Mouse (Mus musculus): ENCODE measurements at regions not wholly inside any gene's neighbourhood (a gene's known extent, or its start where the extent isn't known, plus 50 kb on each side); places are given as distances from the start of the nearest gene placed in this dataset.
"Not testable (repeated sequence)": the region's sequence is repeated elsewhere in the genome, so short reads cannot be mapped to it uniquely, and the experiment has no call there.

DNA sequence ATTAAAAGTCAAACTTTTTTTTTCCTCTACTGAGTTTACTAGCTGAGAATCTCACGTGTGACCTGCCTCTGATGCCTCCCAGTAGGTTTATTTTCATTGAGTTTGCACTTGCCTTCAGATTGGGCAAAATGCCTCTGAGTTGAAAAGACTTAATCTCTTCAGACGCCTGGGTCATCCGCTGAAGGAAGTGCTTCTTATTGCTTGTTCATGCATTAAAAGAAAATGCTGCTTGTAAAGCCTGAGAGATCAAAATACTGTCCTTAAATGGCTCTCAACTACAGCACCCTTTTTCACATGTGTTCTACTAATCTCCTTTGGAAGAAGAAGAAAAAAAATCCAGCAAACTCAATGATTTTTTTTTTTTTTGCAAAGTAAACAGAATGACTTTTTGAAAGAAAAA, 351.5 kb downstream of the Kcnh5 start:
- H3K9me3 ChIP-seq, result no peaks in the 10 kb centered on the region
- no peaks in the 10 kb centered on the region for H3K4me1 ChIP-seq
- H3K4me3 ChIP-seq, result no peak overlapping the region
- H3K27me3 ChIP-seq, result no peaks in the 10 kb centered on the region
- H3K36me3 ChIP-seq, result no peaks in the 10 kb centered on the region
- no peak overlapping the region for H3K4me2 ChIP-seq (replicated peaks)
- H3K27ac ChIP-seq (replicated peaks), result no peak overlapping the region
- 18% methylated on average over 3 of the region's 3 CpGs for WGBS
- no peak overlapping the region for H3K9ac ChIP-seq (replicated peaks)
- no peak for ATAC-seq (ENCODE audit: low FRiP score, low read depth)

DNA sequence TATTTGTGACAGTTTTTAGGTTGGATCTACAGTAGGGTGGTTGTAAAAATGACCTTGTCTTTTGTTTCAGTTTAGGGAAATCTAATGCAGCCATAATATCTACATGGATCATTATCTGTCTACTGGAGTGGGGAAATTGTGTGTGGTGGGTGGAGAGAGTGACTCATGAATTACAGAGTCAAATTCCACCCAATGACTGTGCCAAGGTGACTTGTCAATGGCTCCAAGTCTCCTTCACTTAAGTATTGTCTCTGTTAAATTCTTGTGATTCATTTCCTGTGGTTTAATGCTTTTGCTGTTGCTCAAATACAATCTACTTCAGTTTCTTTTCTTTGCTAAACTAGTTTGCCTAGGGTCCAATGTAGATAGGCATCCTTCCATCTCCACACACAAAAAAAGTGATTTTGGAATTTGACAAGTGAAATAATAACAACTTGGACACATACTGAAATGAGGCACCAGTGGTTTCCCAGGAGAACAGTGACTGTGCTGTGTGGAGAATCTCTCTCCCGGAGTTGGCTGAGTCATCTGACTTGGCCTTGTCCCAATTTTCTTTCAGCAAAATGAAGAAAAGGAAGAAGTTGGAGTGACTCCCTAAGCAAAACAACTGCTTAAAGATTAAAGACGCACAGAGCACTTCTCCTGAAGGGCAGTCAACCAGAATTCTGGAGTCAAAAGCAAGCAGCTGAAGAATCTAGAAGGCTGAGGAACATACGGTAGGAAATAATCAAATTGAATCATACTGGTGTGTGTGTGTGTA, 352.2 kb downstream of the Kcnh5 start:
- Histone ChIP-seq H3K4me3 (no peak overlapping the region), H3K9me3 (no peaks in the 10 kb centered on the region), H3K4me2 (replicated peaks) (no peak overlapping the region), H3K9ac (replicated peaks) (no peak overlapping the region), H3K4me1 (no peaks in the 10 kb centered on the region), H3K27ac (replicated peaks) (no peak overlapping the region), H3K36me3 (no peaks in the 10 kb centered on the region), H3K27me3 (no peaks in the 10 kb centered on the region)
- WGBS, result 57% methylated on average over 3 of the region's 3 CpGs
- ATAC-seq (ENCODE audit: low FRiP score, low read depth), result no peak

GRCm38 (mm10) chr12:74816181-74816580, 361.0 kb downstream of the Kcnh5 start:
- H3K27ac ChIP-seq (replicated peaks); H3K36me3 ChIP-seq; ATAC-seq (ENCODE audit: low FRiP score, low read depth); H3K4me1 ChIP-seq; H3K27me3 ChIP-seq; H3K9ac ChIP-seq (replicated peaks); H3K4me3 ChIP-seq; H3K4me2 ChIP-seq (replicated peaks); H3K9me3 ChIP-seq: not testable (repeated sequence)
- WGBS, result 85% methylated on average over 3 of the region's 3 CpGs

DNA sequence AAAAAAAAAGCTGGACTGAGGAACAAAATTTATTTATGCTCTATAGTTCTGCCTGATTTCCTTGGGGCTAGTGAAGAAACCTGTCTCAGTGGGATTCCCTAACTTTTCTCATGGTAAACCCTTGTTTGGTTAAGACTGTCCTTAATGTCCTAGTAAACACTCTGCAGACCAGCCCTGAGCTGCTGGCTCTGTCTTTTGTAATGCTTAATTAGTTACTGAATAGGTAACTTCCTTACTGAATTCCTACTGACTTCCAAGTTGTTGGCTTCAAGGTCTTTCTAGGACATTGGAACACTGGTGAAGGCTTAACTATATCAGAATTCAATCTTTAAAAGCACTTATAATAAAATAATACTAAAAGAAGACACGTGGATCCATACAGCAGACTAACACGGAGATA, 368.6 kb downstream of the Kcnh5 start:
- not testable (repeated sequence) for H3K27me3 ChIP-seq; H3K9ac ChIP-seq (replicated peaks); ATAC-seq (ENCODE audit: low FRiP score, low read depth); H3K9me3 ChIP-seq; H3K27ac ChIP-seq (replicated peaks); H3K4me2 ChIP-seq (replicated peaks); H3K36me3 ChIP-seq; H3K4me1 ChIP-seq; H3K4me3 ChIP-seq
- WGBS, result 88% methylated on average over 2 of the region's 2 CpGs

- not testable (repeated sequence) for H3K9me3 ChIP-seq; H3K9ac ChIP-seq (replicated peaks); H3K4me3 ChIP-seq; H3K27ac ChIP-seq (replicated peaks); H3K36me3 ChIP-seq; ATAC-seq (ENCODE audit: low FRiP score, low read depth); H3K4me1 ChIP-seq; H3K4me2 ChIP-seq (replicated peaks); H3K27me3 ChIP-seq
- 94% methylated on average over 15 of the region's 15 CpGs for WGBS
These were observed 369.2 kb downstream of the Kcnh5 start for GRCm38 (mm10) chr12:74807926-74808325.

DNA sequence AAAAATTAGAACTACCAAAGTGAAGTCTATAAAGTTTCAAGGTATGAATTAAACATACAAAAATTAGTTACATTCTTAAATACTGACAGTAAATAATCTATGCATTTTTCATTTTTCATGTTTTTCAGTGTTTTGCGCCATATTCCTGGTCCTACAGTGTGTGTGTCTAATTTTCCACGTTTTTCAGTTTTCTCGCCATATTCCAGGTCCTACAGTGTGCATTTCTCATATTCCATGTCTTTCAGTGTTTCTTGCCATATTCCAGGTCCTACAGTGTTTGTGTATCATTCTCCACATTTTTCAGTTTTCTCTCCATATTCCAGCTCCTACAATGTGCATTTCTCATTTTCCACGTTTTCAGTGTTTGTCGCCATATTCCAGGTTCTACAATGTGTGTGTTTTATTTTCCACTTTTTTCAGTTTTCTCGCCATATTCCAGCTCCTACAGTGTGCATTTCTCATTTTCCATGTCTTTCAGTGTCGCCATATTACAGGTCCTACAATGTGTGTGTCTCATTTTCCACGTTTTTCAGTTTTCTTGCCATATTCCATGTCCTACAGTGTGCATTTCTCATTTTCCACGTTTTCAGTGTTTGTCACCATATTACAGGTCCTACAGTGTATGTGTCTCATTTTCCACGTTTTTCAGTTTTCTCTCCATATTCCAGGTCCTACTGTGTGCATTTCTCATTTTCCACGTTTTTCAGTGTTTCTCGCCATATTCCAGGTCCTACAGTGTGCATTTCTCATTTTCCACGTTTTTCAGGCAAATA, 373.2 kb downstream of the Kcnh5 start:
- peaks cover 5% of the 10 kb centered on the region; the same call in 1 of the 2 replicates for H3K9me3 ChIP-seq
- 56% methylated on average over 13 of the region's 13 CpGs for WGBS
- no peaks in the 10 kb centered on the region for H3K27me3 ChIP-seq
- no peak overlapping the region for H3K4me2 ChIP-seq (replicated peaks)
- no peaks in the 10 kb centered on the region for H3K4me1 ChIP-seq
- no peak overlapping the region for H3K9ac ChIP-seq (replicated peaks)
- peak; percentile 69; the same call in 1 of the 2 replicates for ATAC-seq (ENCODE audit: low FRiP score, low read depth)
- no peaks in the 10 kb centered on the region for H3K36me3 ChIP-seq
- H3K4me3 ChIP-seq, result no peak overlapping the region
- H3K27ac ChIP-seq (replicated peaks), result no peak overlapping the region

GRCm38 (mm10) chr12:74792036-74792435, 385.1 kb downstream of the Kcnh5 start:
- Histone ChIP-seq H3K4me2 (replicated peaks) (no peak overlapping the region), H3K27ac (replicated peaks) (no peak overlapping the region), H3K9ac (replicated peaks) (no peak overlapping the region), H3K4me1 (no peaks in the 10 kb centered on the region), H3K4me3 (no peak overlapping the region), H3K27me3 (no peaks in the 10 kb centered on the region), H3K36me3 (no peaks in the 10 kb centered on the region), H3K9me3 (no peaks in the 10 kb centered on the region)
- WGBS, result 85% methylated on average over 3 of the region's 3 CpGs
- ATAC-seq (ENCODE audit: low FRiP score, low read depth), result no peak

- no peaks in the 10 kb centered on the region for H3K36me3 ChIP-seq
- no peaks in the 10 kb centered on the region for H3K27me3 ChIP-seq
- H3K4me2 ChIP-seq (replicated peaks), result no peak overlapping the region
- H3K4me3 ChIP-seq, result no peak overlapping the region
- no peak overlapping the region for H3K27ac ChIP-seq (replicated peaks)
- WGBS, result 87% methylated on average over 1 of the region's 1 CpGs
- H3K9ac ChIP-seq (replicated peaks), result no peak overlapping the region
- ATAC-seq (ENCODE audit: low FRiP score, low read depth), result no peak
- H3K9me3 ChIP-seq, result no peaks in the 10 kb centered on the region
- no peaks in the 10 kb centered on the region for H3K4me1 ChIP-seq
These were observed 414.8 kb downstream of the Kcnh5 start for GRCm38 (mm10) chr12:74762284-74762683.

- Histone ChIP-seq H3K9me3 (no peaks in the 10 kb centered on the region), H3K4me3 (no peak overlapping the region), H3K27me3 (no peaks in the 10 kb centered on the region), H3K4me1 (no peaks in the 10 kb centered on the region), H3K4me2 (replicated peaks) (no peak overlapping the region), H3K9ac (replicated peaks) (no peak overlapping the region), H3K27ac (replicated peaks) (no peak overlapping the region), H3K36me3 (no peaks in the 10 kb centered on the region)
- no peak for ATAC-seq (ENCODE audit: low FRiP score, low read depth)
- 100% methylated on average over 1 of the region's 1 CpGs for WGBS
These were observed 428.9 kb upstream of the Gm11042 start for GRCm38 (mm10) chr12:74745051-74745450.

DNA sequence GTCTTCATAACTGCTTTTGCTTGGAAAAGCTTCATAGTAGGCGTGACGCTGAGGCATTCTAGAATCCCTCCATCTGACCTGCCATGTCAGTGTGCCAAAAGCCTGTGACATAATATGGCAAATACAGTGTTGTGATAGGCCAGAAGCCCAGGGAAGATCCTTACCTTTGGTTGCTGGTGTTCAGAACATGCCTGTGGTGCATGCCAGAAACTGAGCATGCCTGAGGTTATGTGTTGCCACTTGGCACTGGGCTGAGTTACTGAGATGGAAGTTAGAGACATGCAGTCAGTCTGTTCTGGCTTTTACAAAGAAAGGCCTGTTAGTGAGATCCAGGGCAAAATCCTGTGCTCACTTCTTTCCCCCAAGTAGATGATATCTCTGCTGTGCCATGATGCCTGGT, 412.7 kb upstream of the Gm11042 start:
- Histone ChIP-seq H3K9ac (replicated peaks) (no peak overlapping the region), H3K4me2 (replicated peaks) (no peak overlapping the region), H3K27ac (replicated peaks) (no peak overlapping the region), H3K27me3 (no peaks in the 10 kb centered on the region), H3K4me3 (no peak overlapping the region), H3K9me3 (no peaks in the 10 kb centered on the region), H3K36me3 (no peaks in the 10 kb centered on the region), H3K4me1 (no peaks in the 10 kb centered on the region)
- 100% methylated on average over 2 of the region's 2 CpGs for WGBS
- ATAC-seq (ENCODE audit: low FRiP score, low read depth), result no peak

DNA sequence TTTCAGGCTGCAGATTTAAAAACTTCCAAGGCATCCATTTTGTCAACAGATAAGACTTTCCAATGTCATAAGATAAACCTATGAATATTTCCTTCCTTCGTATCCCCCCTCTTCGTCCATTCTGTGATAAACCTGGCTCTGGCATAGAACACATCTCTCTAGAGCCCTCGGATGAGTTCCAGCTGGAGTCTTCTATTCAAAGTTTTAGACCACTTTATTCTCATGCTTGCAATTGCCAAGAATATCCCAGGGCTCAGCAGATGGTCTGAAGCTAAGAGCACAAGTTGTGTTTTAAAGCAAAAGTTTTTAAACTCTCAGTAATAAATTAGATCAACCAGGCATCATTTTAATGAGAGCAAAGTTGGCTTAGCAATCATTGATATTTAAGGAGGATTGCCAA, 363.0 kb upstream of the Gm11042 start:
- no peaks in the 10 kb centered on the region for H3K36me3 ChIP-seq
- H3K9ac ChIP-seq (replicated peaks), result no peak overlapping the region
- 93% methylated on average over 3 of the region's 3 CpGs for WGBS
- H3K4me1 ChIP-seq, result no peaks in the 10 kb centered on the region
- H3K27ac ChIP-seq (replicated peaks), result no peak overlapping the region
- no peaks in the 10 kb centered on the region for H3K27me3 ChIP-seq
- H3K4me2 ChIP-seq (replicated peaks), result no peak overlapping the region
- H3K9me3 ChIP-seq, result no peaks in the 10 kb centered on the region
- H3K4me3 ChIP-seq, result no peak overlapping the region
- ATAC-seq (ENCODE audit: low FRiP score, low read depth), result no peak

- H3K9me3 ChIP-seq, result no peaks in the 10 kb centered on the region
- ATAC-seq (ENCODE audit: low FRiP score, low read depth), result no peak
- H3K4me2 ChIP-seq (replicated peaks), result no peak overlapping the region
- H3K4me1 ChIP-seq, result no peaks in the 10 kb centered on the region
- no peaks in the 10 kb centered on the region for H3K36me3 ChIP-seq
- H3K27me3 ChIP-seq, result no peaks in the 10 kb centered on the region
- H3K4me3 ChIP-seq, result no peak overlapping the region
- no peak overlapping the region for H3K9ac ChIP-seq (replicated peaks)
- H3K27ac ChIP-seq (replicated peaks), result no peak overlapping the region
- whole genome bisulfite sequencing, result 86% methylated on average over 2 of the region's 2 CpGs
These were observed 361.6 kb upstream of the Gm11042 start for GRCm38 (mm10) chr12:74677835-74678234.

All from midbrain, embryonic 12.5 days (tissue).